Mouse (Mus musculus) ES-E14 (cell line): ENCODE results near the gene Psd. TPM values are rescaled to one million over a fixed set of nuclear protein-coding genes. Genes with fewer than 3 reads are reported as not detected.

Source experiments
- DNase-seq: peaks from one replicate; pipeline ENCODE4 v3.0.0-alpha.2; 2013; ENCODE audit warnings: low read depth, low spot score
- H3K27ac ChIP-seq: 2 replicates; pipeline ENCODE4 v1.5.1; 2012; ENCODE audit warnings: low read depth, mild to moderate bottlenecking, low read length, moderate library complexity, mixed read lengths; ENCODE audit not compliant: poor library complexity, insufficient read depth, severe bottlenecking
- H3K36me3 ChIP-seq: 2 replicates; pipeline ENCODE4 v1.6.1; 2012; ENCODE audit warnings: mild to moderate bottlenecking, low read length, moderate library complexity, mixed read lengths; ENCODE audit not compliant: control insufficient read depth, poor library complexity, insufficient read depth, severe bottlenecking
- H3K4me1 ChIP-seq, 2 experiments: fragments of 150-350 bp in 1 of 2; sonication (generic) in 1 of 2; 2 replicates each; pipeline ENCODE4 v1.6.1; 2012; ENCODE audit warnings: low read length in 2 of 2, mild to moderate bottlenecking in 1 of 2, mixed read lengths in 1 of 2; ENCODE audit not compliant: control insufficient read depth in 2 of 2, insufficient read depth in 2 of 2, poor library complexity in 1 of 2
- H3K4me3 ChIP-seq, 2 experiments: fragments of 150-350 bp in 1 of 2; sonication (generic) in 1 of 2; 2 replicates each; pipeline ENCODE4 v1.5.1; 2012; ENCODE audit warnings: low read length in 2 of 2, low read depth in 1 of 2, mild to moderate bottlenecking in 1 of 2, mixed read lengths in 1 of 2; ENCODE audit not compliant: insufficient read depth in 1 of 2, poor library complexity in 1 of 2, severe bottlenecking in 1 of 2
- H3K9ac ChIP-seq: 2 replicates; pipeline ENCODE4 v1.6.1; 2012; ENCODE audit warnings: low read depth, mild to moderate bottlenecking, low read length, mixed read lengths; ENCODE audit not compliant: poor library complexity, insufficient read depth, severe bottlenecking
- H3K9me3 ChIP-seq: fragments of 150-350 bp; sonication (generic); 2 replicates; pipeline ENCODE4 v1.6.1; 2012; ENCODE audit warnings: low read depth, mild to moderate bottlenecking, low read length; ENCODE audit not compliant: control insufficient read depth, insufficient read depth
- CHD2 ChIP-seq: IDR thresholded peaks from 2 replicates; pipeline ENCODE4 v1.6.1; 2014; ENCODE audit warnings: mild to moderate bottlenecking, low read depth, low read length, inconsistent platforms
- HCFC1 ChIP-seq: IDR thresholded peaks from 2 replicates; pipeline ENCODE4 v1.6.1; 2012; ENCODE audit warnings: low read length, inconsistent platforms, borderline replicate concordance; ENCODE audit not compliant: insufficient read depth
- MAFK ChIP-seq: IDR thresholded peaks from 2 replicates; pipeline ENCODE4 v1.6.1; 2014; ENCODE audit warnings: mild to moderate bottlenecking, low read depth, low read length, inconsistent platforms; ENCODE audit not compliant: insufficient read depth
- ZC3H11A ChIP-seq: IDR thresholded peaks from 2 replicates; pipeline ENCODE4 v1.6.1; 2012; ENCODE audit warnings: low read depth, mild to moderate bottlenecking, inconsistent platforms, low read length, borderline replicate concordance
- ZNF384 ChIP-seq: IDR thresholded peaks from 2 replicates; pipeline ENCODE4 v1.6.1; 2012; ENCODE audit warnings: low read depth, low read length, inconsistent platforms
- in situ Hi-C, 2 experiments: fragments of 600-800 bp; cut with MboI; formaldehyde crosslinking; loops; one replicate each; pipeline ENCODE4 v1.15.1; 2025; ENCODE audit warnings: low sequenced_read_pairs in 2 of 2, inconsistent platforms in 1 of 2; ENCODE audit not compliant: unreplicated experiment in 2 of 2
- total RNA-seq: library from RNA; depleted of rRNA; stranded (reverse); fragments of 300-350 nt; gene quantifications from 2 replicates; pipeline ENCODE4 v1.2.3, GENCODE M21; 2012

The Psd gene
- total RNA-seq, 1 experiment = 2.4 TPM

- DNase-seq = no peak
- H3K9ac ChIP-seq = no peak overlapping the region
- TF ChIP-seq HCFC1 (no peak), ZC3H11A (no peak), MAFK (no peak), CHD2 (no peak), ZNF384 (no peak)
- in situ Hi-C loops = no loop called here
- H3K9me3 ChIP-seq = no peaks in the 10 kb centered on the region
- peak overlapping the region; percentile 73 to 86; a peak in 3 of 4 replicates for H3K4me3 ChIP-seq
- no peaks in the 10 kb centered on the region for H3K36me3 ChIP-seq
- H3K4me1 ChIP-seq = peaks cover 5 to 7% of the 10 kb centered on the region in 2 experiments; a peak in 2 of 4 replicates
- H3K27ac ChIP-seq = no peak overlapping the region
Measured at GRCm38 (mm10) chr19:46358381-46358780, 31.4 kb upstream of the Psd start.

- no peaks in the 10 kb centered on the region for H3K36me3 ChIP-seq
- H3K4me1 ChIP-seq = peaks cover 5% of the 10 kb centered on the region in 2 experiments; a peak in 2 of 4 replicates
- no peak overlapping the region for H3K27ac ChIP-seq
- H3K9ac ChIP-seq = peak overlapping the region; percentile 79; the same call in 1 of the 2 replicates
- H3K9me3 ChIP-seq = no peaks in the 10 kb centered on the region
- TF ChIP-seq ZNF384 (no peak), MAFK (no peak), HCFC1 (no peak), ZC3H11A (no peak), CHD2 (no peak)
- DNase-seq = no peak
- peak overlapping the region; percentile 73 to 86 for H3K4me3 ChIP-seq
- in situ Hi-C loops = no loop called here
Measured at GRCm38 (mm10) chr19:46357344-46358280, 30.7 kb upstream of the Psd start.

- H3K4me1 ChIP-seq = peaks cover 5% of the 10 kb centered on the region in 2 experiments; a peak in 2 of 4 replicates
- H3K36me3 ChIP-seq = no peaks in the 10 kb centered on the region
- peak; percentile 85 for DNase-seq
- H3K4me3 ChIP-seq = peak overlapping the region; percentile 73 to 86
- H3K9me3 ChIP-seq = no peaks in the 10 kb centered on the region
- no peak overlapping the region for H3K27ac ChIP-seq
- in situ Hi-C loops = no loop called here
- no peak for TF ChIP-seq ZC3H11A
- TF ChIP-seq HCFC1 = peak; percentile 91
- no peak for TF ChIP-seq MAFK
- TF ChIP-seq CHD2 = peak; percentile 75; the same call in 1 of the 2 replicates
- TF ChIP-seq ZNF384 = no peak
- H3K9ac ChIP-seq = peak overlapping the region; percentile 79
Measured at GRCm38 (mm10) chr19:46356701-46357138, 29.8 kb upstream of the Psd start.

- in situ Hi-C loops = no loop called here
- peak within 1 kb of the TSS; percentile 74 to 79 for H3K4me3 ChIP-seq
- TF ChIP-seq CHD2 = no peak
- no peak for TF ChIP-seq HCFC1
- TF ChIP-seq MAFK = no peak
- no peak for TF ChIP-seq ZNF384
- TF ChIP-seq ZC3H11A = no peak
- no peak for DNase-seq
- no peaks in the 10 kb centered on the region for H3K9me3 ChIP-seq
- no peak within 1 kb of the TSS for H3K27ac ChIP-seq
- peaks cover 0 to 3% of the 10 kb centered on the region in 2 experiments; a peak in 2 of 4 replicates for H3K4me1 ChIP-seq
- H3K36me3 ChIP-seq = no peaks in the 10 kb centered on the region
- H3K9ac ChIP-seq = peak within 1 kb of the TSS; percentile 61
Measured at GRCm38 (mm10) chr19:46350168-46350932, 23.4 kb upstream of the Psd start, which contains the start of gene 2310034G01Rik. Gene 2310034G01Rik (minus strand): TSS chr19:46350302.
